Mouse (Mus musculus): ENCODE data around the gene Chchd2.

Chchd2 gene

GRCm38 (mm10) chr5:129886271-129886670, 999 bp downstream of the Chchd2 start:
- intact Hi-C loops (cut with DNase I): no loop called here

GRCm38 (mm10) chr5:129879888-129880287, 7.4 kb downstream of the Chchd2 start:
- intact Hi-C loops (cut with DNase I): no loop called here

GRCm38 (mm10) chr5:129878946-129879345, 8.3 kb downstream of the Chchd2 start:
- intact Hi-C loops (cut with DNase I): no loop called here

- intact Hi-C loops (cut with DNase I): no loop called here
These were observed 9.4 kb downstream of the Chchd2 start for GRCm38 (mm10) chr5:129877731-129878455.

- intact Hi-C loops (cut with DNase I): no loop called here
These were observed 12.2 kb downstream of the Chchd2 start for GRCm38 (mm10) chr5:129875098-129875497.

GRCm38 (mm10) chr5:129873942-129874341, 13.3 kb downstream of the Chchd2 start:
- intact Hi-C loops (cut with DNase I): no loop called here

- intact Hi-C loops (cut with DNase I): no loop called here
These were observed 16.0 kb downstream of the Chchd2 start for GRCm38 (mm10) chr5:129871238-129871637.

- intact Hi-C loops (cut with DNase I): no loop called here
These were observed 17.9 kb downstream of the Chchd2 start for GRCm38 (mm10) chr5:129869238-129869995.

- intact Hi-C loops (cut with DNase I): no loop called here
These were observed 21.4 kb downstream of the Chchd2 start for GRCm38 (mm10) chr5:129865841-129866240.

- intact Hi-C loops (cut with DNase I): no loop called here
These were observed 22.8 kb downstream of the Chchd2 start for GRCm38 (mm10) chr5:129864467-129864866.

GRCm38 (mm10) chr5:129862325-129862724, 24.9 kb downstream of the Chchd2 start:
- intact Hi-C loops (cut with DNase I): no loop called here

- intact Hi-C loops (cut with DNase I): no loop called here
These were observed 30.9 kb downstream of the Chchd2 start for GRCm38 (mm10) chr5:129856414-129856813.

GRCm38 (mm10) chr5:129855163-129855562, 32.1 kb downstream of the Chchd2 start:
- intact Hi-C loops (cut with DNase I): no loop called here

GRCm38 (mm10) chr5:129847558-129847820, 39.8 kb downstream of the Chchd2 start:
- intact Hi-C loops (cut with DNase I): no loop called here

- intact Hi-C loops (cut with DNase I): no loop called here
These were observed 40.3 kb downstream of the Chchd2 start, which contains the start of gene Sumf2 for GRCm38 (mm10) chr5:129846752-129847557. Gene Sumf2, plus strand, starts transcription at chr5:129846986.

- intact Hi-C loops (cut with DNase I): no loop called here
These were observed 42.4 kb downstream of the Chchd2 start for GRCm38 (mm10) chr5:129844848-129845247.
